Mouse (Mus musculus) liver, embryonic 14.5 days (tissue): ENCODE data around the gene Cd207. TPM values are rescaled to one million over a fixed set of nuclear protein-coding genes. Genes with fewer than 3 reads are reported as not detected.

Source experiments
- ATAC-seq: fragments of 200-750 bp; cut with Nextera tagmentation; 2 replicates; pipeline ENCODE4 v1.8.0; 2017; ENCODE audit warnings: moderate number of reproducible peaks, mild to moderate bottlenecking, moderate library complexity; ENCODE audit not compliant: insufficient read depth
- DNase-seq, 3 experiments: peaks; one replicate each; pipeline ENCODE4 v3.0.0-alpha.2; 2012 to 2013; ENCODE audit warnings: low read depth in 3 of 3, low spot score in 3 of 3
- H3K27ac ChIP-seq: fragments of 300-500 bp; sonication (generic); 2 replicates; pipeline ENCODE4 v1.5.1; 2014; ENCODE audit warnings: moderate library complexity, mild to moderate bottlenecking, control low read depth, inconsistent platforms
- H3K27me3 ChIP-seq: fragments of 300-500 bp; sonication (generic); 2 replicates; pipeline ENCODE4 v1.6.1; 2014; ENCODE audit warnings: mild to moderate bottlenecking, low read length, moderate library complexity; ENCODE audit not compliant: control insufficient read depth, insufficient read depth
- H3K36me3 ChIP-seq: fragments of 300-500 bp; sonication (generic); replicated peaks from 2 replicates; pipeline ENCODE4 v1.6.1; 2014; ENCODE audit warnings: low read depth; ENCODE audit not compliant: control insufficient read depth, insufficient read depth
- H3K4me1 ChIP-seq, 2 experiments: fragments of 200-500 bp in 1 of 2; fragments of 300-500 bp in 1 of 2; sonication (generic) in 1 of 2; replicated peaks; 2 replicates each; pipeline ENCODE4 v1.6.1; 2012 to 2014; ENCODE audit warnings: antibody characterized with exemption in 1 of 2, inconsistent platforms in 1 of 2, low read length in 1 of 2; ENCODE audit not compliant: control insufficient read depth in 2 of 2, insufficient read depth in 2 of 2
- H3K4me2 ChIP-seq: fragments of 300-500 bp; sonication (generic); 2 replicates; pipeline ENCODE4 v1.6.1; 2014; ENCODE audit warnings: low read depth, mild to moderate bottlenecking, control low read depth, moderate library complexity
- H3K4me3 ChIP-seq, 2 experiments: fragments of 200-500 bp in 1 of 2; fragments of 300-500 bp in 1 of 2; sonication (generic) in 1 of 2; 2 replicates each; pipeline ENCODE4 v1.5.1; 2012 to 2014; ENCODE audit warnings: low read depth in 2 of 2, low read length in 2 of 2, mild to moderate bottlenecking in 2 of 2, control low read depth in 1 of 2, inconsistent platforms in 1 of 2, moderate library complexity in 1 of 2; ENCODE audit not compliant: insufficient read depth in 1 of 2
- H3K9ac ChIP-seq: fragments of 300-500 bp; sonication (generic); replicated peaks from 2 replicates; pipeline ENCODE4 v1.6.1; 2014; ENCODE audit warnings: mild to moderate bottlenecking, control low read depth, moderate library complexity
- H3K9me3 ChIP-seq: fragments of 300-500 bp; sonication (generic); 2 replicates; pipeline ENCODE4 v1.6.1; 2016; ENCODE audit warnings: low read length, mixed read lengths; ENCODE audit not compliant: control insufficient read depth
- CTCF ChIP-seq: IDR thresholded peaks from 2 replicates; pipeline ENCODE4 v1.5.1; 2016; ENCODE audit warnings: antibody characterized with exemption, low read depth, control low read depth
- EP300 ChIP-seq: IDR thresholded peaks from 2 replicates; pipeline ENCODE4 v1.6.1; 2016; ENCODE audit warnings: antibody characterized with exemption, low read depth
- WGBS: fragments of 180-500 bp; shearing (Covaris S2); extraction: QIAGEN DNeasy Blood & Tissue Kit; methylation state at CpG from one replicate; pipeline ENCODE4 v1.1.7; 2014; ENCODE audit not compliant: insufficient replicate concordance; 5-methylcytosine and 5-hydroxymethylcytosine counted together
- polyA plus RNA-seq, 2 experiments: library from polyadenylated mRNA; depleted of rRNA in 1 of 2; stranded (reverse) in 1 of 2; unstranded in 1 of 2; fragments of >200 nt; fragmentation: Nextera tagmentation in 1 of 2; extraction: Ambion mirVana in 1 of 2; gene quantifications; 2 replicates each; pipeline versions ENCODE4 v1.2.1 to v1.2.3; 2012 to 2014

The Cd207 gene
- polyA plus RNA-seq, 2 experiments: 0.17 to 0.33 TPM

- 3% methylated on average over 34 of the region's 34 CpGs for WGBS
- no peak for TF ChIP-seq CTCF
- no peak for TF ChIP-seq EP300
- no peak overlapping the region for H3K9ac ChIP-seq
Observed at GRCm38 (mm10) chr6:83714221-83715123, 36.8 kb upstream of the Cd207 start.

GRCm38 (mm10) chr6:83713271-83714136, 35.8 kb upstream of the Cd207 start:
- H3K4me1 ChIP-seq: no peaks in the 10 kb centered on the region
- H3K4me3 ChIP-seq: no peak overlapping the region
- H3K36me3 ChIP-seq: no peaks in the 10 kb centered on the region
- H3K9me3 ChIP-seq: no peaks in the 10 kb centered on the region
- H3K9ac ChIP-seq: no peak overlapping the region
- no peak overlapping the region for H3K27ac ChIP-seq
- peaks cover 100% of the 10 kb centered on the region for H3K27me3 ChIP-seq
- ATAC-seq: no peak
- TF ChIP-seq CTCF: no peak
- TF ChIP-seq EP300: no peak
- DNase-seq: no peak
- WGBS: 5% methylated on average over 12 of the region's 12 CpGs
- no peak overlapping the region for H3K4me2 ChIP-seq

More at GRCm38 (mm10) chr6:83714221-83715123, 36.8 kb upstream of the Cd207 start:
- no peaks in the 10 kb centered on the region for H3K4me1 ChIP-seq
- H3K9me3 ChIP-seq: no peaks in the 10 kb centered on the region
- peaks cover 94% of the 10 kb centered on the region for H3K27me3 ChIP-seq
- DNase-seq (no peak), ATAC-seq (no peak)
- H3K36me3 ChIP-seq: no peaks in the 10 kb centered on the region
- H3K4me3 ChIP-seq: no peak overlapping the region
- no peak overlapping the region for H3K27ac ChIP-seq
- H3K4me2 ChIP-seq: no peak overlapping the region

DNA sequence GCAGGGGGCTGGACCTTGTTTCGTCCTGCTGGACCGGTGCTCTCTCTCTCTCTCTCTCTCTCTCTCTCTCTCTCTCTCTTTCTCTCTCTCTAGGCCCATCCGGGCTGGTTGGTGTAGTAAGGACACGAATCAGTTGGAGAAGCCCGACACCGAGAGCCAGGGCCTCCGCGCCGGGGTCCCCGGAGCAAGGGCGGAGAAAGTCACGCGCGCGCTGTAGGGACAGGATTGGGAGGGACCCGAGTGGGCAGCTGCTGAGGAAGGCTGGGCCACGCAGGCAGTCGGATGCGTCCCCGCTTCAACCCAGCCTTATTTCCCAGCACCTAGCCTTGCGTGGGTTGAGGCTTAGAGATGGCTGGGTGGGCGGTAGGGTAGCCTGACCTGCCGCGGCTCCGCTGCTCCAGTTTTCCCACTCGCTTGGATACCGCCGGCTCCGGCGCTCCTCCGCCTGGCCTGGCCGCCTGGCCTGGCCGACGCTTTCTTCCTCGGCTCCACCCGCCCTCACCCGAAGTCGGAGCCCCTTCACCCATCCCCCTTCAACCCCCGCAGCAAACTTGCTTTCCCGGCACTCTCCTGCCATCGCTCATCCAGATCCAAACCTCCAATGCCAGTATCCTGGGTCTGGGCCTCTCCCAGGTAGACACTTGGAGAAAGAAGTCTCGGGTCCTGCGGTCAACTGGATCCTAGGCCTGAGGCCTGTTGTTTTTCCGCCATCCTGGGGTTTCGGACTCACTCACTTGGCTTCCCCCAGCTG, 34.2 kb upstream of the Cd207 start:
- no peak overlapping the region for H3K4me3 ChIP-seq
- H3K4me2 ChIP-seq: no peak overlapping the region
- H3K9me3 ChIP-seq: no peaks in the 10 kb centered on the region
- TF ChIP-seq EP300 (no peak), CTCF (no peak)
- no peak overlapping the region for H3K27ac ChIP-seq
- H3K36me3 ChIP-seq: no peaks in the 10 kb centered on the region
- WGBS: 9% methylated on average over 44 of the region's 45 CpGs
- no peak for ATAC-seq
- no peak for DNase-seq
- no peaks in the 10 kb centered on the region for H3K4me1 ChIP-seq
- H3K27me3 ChIP-seq: peaks cover 100% of the 10 kb centered on the region
- H3K9ac ChIP-seq: no peak overlapping the region

DNA sequence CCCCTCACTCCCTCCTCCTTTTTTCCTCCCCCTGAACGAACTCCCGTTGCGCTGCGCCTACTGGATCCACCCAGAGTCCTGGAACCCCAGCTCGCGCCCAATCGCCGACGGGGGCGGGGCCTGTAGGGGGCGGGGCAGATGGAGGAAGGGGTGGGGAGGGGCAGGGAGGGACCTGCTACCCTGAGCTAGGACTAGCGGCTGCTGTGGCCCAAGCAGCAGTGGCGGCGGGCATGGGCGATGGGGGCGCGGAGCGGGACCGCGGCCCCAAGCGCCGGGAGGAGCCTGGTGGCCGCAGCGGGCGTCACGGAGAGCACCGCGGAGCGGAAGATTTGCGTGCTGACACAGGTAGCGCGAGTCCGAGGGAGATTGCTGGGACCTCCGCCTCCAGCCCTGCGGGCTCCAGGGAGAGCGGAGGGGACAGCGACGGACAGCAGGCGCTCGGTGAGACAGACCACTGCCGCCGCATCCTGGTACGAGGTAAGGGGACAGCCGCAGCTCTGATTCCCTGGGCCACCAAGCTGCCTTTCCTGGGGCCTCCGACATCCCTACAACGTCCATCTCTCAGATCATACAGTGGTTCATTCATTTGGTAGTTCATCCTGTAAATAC, 33.5 kb upstream of the Cd207 start, which contains the start of gene Vax2:
Gene Vax2, plus strand, starts transcription at position 198 of the 609 bp plus-strand sequence.
- H3K4me3 ChIP-seq: peak within 1 kb of the TSS in 1 of 2 experiments; percentile 28; a peak in 1 of 4 replicates
- TF ChIP-seq EP300: no peak
- no peaks in the 10 kb centered on the region for H3K36me3 ChIP-seq
- H3K27me3 ChIP-seq: peaks cover 100% of the 10 kb centered on the region
- ATAC-seq: peak; percentile 55; the same call in 1 of the 2 replicates
- H3K9ac ChIP-seq: no peak within 1 kb of the TSS
- no peaks in the 10 kb centered on the region for H3K9me3 ChIP-seq
- DNase-seq: peak; percentile 18 to 27 (median 22)
- H3K4me2 ChIP-seq: peak within 1 kb of the TSS; percentile 43
- WGBS: under 1% methylated on average over 46 of the region's 46 CpGs
- no peak within 1 kb of the TSS for H3K27ac ChIP-seq
- no peaks in the 10 kb centered on the region for H3K4me1 ChIP-seq
